Mouse (Mus musculus): ENCODE results near the gene Ndufa3. TPM values are rescaled to one million over a fixed set of nuclear protein-coding genes. Genes with fewer than 3 reads are reported as not detected.
"Not testable (repeated sequence)": the region's sequence is repeated elsewhere in the genome, so short reads cannot be mapped to it uniquely, and the experiment has no call there.

The Ndufa3 gene
- polyA plus RNA-seq (2012; rRNA removed) = 99.6 and 122 TPM in 2 replicates

DNA sequence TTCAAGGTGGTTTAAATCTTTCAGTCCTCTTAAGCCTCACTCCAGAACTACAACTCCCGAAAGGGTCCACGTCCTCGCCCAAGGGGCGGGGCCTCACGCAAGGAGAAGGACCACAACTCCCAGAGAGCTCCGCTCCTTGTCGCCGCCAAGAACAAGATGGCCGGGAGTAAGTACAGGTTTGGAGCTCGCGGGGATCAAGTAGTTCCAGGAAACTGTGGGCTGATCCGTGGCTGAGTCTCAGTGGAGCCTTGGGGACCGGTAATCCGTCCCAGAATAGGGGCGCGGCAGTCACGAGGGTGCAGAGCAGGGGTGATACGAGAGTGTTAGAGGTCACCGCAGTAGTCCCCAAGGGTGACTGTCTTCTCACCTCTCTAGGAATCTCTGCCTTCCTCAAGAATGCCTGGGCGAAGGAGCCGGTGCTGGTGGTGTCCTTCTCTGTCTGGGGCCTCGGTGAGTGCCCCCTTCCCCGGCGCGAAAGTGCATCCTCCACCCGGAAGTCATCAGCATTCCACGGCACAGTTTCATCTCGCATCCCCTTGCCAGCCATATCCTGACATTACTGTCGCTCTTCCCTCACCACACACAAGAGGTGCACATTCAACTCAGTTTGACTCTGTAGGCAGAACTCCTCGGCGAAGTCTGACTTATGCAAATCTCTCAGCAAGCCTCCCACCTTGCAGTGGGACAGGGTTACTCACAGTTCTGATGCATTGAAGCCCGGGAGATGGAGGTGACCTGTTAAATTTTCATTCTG, at the start of gene Ndufa3:
Gene Ndufa3 (plus strand): TSS at position 132 of the 754 bp plus-strand sequence.
- Histone ChIP-seq H3K36me3 (ENCODE audit: control insufficient read depth, insufficient read depth, low read length) (peaks cover 1% of the 10 kb centered on the region; the same call in 1 of the 2 replicates), H3K4me1 (ENCODE audit: control insufficient read depth, insufficient read depth, low read length) (peaks cover 6% of the 10 kb centered on the region), H3K27me3 (ENCODE audit: control insufficient read depth, insufficient read depth, low read length) (no peaks in the 10 kb centered on the region), H3K27ac (ENCODE audit: control insufficient read depth, insufficient read depth, low read depth, low read length) (peak within 1 kb of the TSS; percentile 86), H3K4me3 (ENCODE audit: control insufficient read depth, low read depth, low read length) (peak within 1 kb of the TSS; percentile 91)
- no peak for TF ChIP-seq CTCF (IDR thresholded peaks at IDR 0.05; ENCODE audit: control insufficient read depth, insufficient read depth, insufficient replicate concordance, low read depth, low read length)
- peak; percentile 74 for TF ChIP-seq POLR2A (IDR thresholded peaks at IDR 0.05; ENCODE audit: control insufficient read depth, low read depth, low read length)

DNA sequence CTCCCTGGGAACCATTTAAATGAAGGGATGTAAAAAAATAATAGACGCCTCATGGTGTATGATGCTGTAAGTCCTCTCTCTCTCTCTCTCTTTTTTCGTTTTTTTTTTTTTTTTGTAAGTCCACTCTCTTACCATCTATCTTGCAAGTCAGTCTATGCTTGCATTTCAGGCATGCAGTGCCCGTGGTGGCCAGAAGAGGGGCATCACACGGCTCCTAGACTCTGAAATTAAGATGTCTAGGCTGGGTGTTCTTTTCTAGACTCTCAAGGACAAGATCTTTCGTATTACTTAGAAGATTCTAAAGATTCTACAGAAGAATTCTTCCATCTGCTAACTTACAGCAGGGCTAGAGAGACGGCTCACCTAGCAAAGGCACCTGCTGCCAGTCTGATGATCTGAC, 47.4 kb upstream of the Ndufa3 start:
- Histone ChIP-seq H3K36me3 (ENCODE audit: control insufficient read depth, insufficient read depth, low read length) (no peaks in the 10 kb centered on the region), H3K27ac (ENCODE audit: control insufficient read depth, insufficient read depth, low read depth, low read length) (no peak overlapping the region), H3K4me1 (ENCODE audit: control insufficient read depth, insufficient read depth, low read length) (no peaks in the 10 kb centered on the region; the same call in 1 of the 2 replicates), H3K27me3 (ENCODE audit: control insufficient read depth, insufficient read depth, low read length) (no peaks in the 10 kb centered on the region), H3K4me3 (ENCODE audit: control insufficient read depth, low read depth, low read length) (no peak overlapping the region)
- TF ChIP-seq POLR2A (IDR thresholded peaks at IDR 0.05; ENCODE audit: control insufficient read depth, low read depth, low read length) = no peak
- TF ChIP-seq CTCF (IDR thresholded peaks at IDR 0.05; ENCODE audit: control insufficient read depth, insufficient read depth, insufficient replicate concordance, low read depth, low read length) = no peak

DNA sequence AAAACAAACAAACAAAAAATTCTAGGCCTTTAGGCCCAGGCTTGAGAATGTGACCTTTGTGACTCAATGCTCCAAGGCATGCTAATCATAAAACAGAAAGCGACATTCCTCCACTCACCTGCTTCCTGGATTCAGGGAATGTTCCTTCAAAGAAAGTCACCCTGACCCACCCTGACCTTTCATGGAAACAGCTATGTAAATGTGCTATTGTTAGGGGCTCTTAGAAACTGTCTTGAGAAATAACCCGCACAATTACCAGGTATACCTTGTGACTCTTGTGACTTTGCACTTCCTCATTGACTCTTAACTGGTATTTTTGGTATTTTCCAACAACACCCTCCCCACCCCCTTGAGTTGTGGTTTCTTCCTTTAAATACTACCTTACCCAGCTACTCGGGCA, 46.6 kb upstream of the Ndufa3 start:
- H3K4me1 ChIP-seq (ENCODE audit: control insufficient read depth, insufficient read depth, low read length); H3K36me3 ChIP-seq (ENCODE audit: control insufficient read depth, insufficient read depth, low read length); H3K4me3 ChIP-seq (ENCODE audit: control insufficient read depth, low read depth, low read length); H3K27ac ChIP-seq (ENCODE audit: control insufficient read depth, insufficient read depth, low read depth, low read length); H3K27me3 ChIP-seq (ENCODE audit: control insufficient read depth, insufficient read depth, low read length): not testable (repeated sequence)

DNA sequence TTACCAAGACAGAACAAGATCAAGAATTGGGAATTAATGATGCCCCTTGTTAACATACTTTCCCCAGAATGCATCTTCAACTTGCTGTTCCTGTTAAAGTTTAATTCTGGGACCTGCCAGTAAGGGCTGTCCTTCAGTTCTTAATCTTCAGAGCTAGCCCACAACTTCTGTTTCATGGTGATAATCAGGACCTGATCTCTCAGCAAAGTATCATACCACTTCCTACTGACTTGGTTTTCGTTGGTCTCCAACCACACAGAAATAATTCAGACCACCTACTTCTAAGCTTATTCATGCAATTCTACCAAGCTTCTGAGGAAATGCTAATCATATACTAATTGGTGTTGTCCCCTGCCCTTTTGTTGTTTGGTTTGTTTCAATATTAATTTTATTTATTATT, 45.3 kb upstream of the Ndufa3 start:
- no peak overlapping the region for H3K27ac ChIP-seq (ENCODE audit: control insufficient read depth, insufficient read depth, low read depth, low read length)
- H3K36me3 ChIP-seq (ENCODE audit: control insufficient read depth, insufficient read depth, low read length) = no peaks in the 10 kb centered on the region
- no peaks in the 10 kb centered on the region; the same call in 1 of the 2 replicates for H3K4me1 ChIP-seq (ENCODE audit: control insufficient read depth, insufficient read depth, low read length)
- no peak for TF ChIP-seq POLR2A (IDR thresholded peaks at IDR 0.05; ENCODE audit: control insufficient read depth, low read depth, low read length)
- no peak for TF ChIP-seq CTCF (IDR thresholded peaks at IDR 0.05; ENCODE audit: control insufficient read depth, insufficient read depth, insufficient replicate concordance, low read depth, low read length)
- no peaks in the 10 kb centered on the region for H3K27me3 ChIP-seq (ENCODE audit: control insufficient read depth, insufficient read depth, low read length)
- no peak overlapping the region for H3K4me3 ChIP-seq (ENCODE audit: control insufficient read depth, low read depth, low read length)

DNA sequence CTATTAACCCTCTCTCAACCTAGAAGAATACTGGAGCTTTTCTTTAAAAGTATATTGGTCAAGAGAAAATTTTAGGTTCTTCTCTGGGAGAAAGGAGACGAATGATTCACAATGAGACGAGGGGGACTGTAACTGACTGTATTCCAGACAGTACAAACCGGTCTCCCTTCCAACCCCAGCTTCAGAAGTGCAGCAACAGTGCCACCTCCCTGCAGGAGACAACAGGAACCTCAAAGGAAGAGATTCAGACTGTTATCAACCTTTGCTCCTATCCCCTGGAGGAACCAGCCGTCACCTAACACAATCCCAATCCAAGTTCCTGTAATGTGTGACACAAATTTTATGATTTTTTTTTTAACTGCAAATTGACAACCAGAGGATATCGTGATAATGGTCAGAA, 43.0 kb upstream of the Ndufa3 start:
- no peak for TF ChIP-seq POLR2A (IDR thresholded peaks at IDR 0.05; ENCODE audit: control insufficient read depth, low read depth, low read length)
- Histone ChIP-seq H3K36me3 (ENCODE audit: control insufficient read depth, insufficient read depth, low read length) (no peaks in the 10 kb centered on the region), H3K27ac (ENCODE audit: control insufficient read depth, insufficient read depth, low read depth, low read length) (no peak overlapping the region), H3K4me1 (ENCODE audit: control insufficient read depth, insufficient read depth, low read length) (no peaks in the 10 kb centered on the region; the same call in 1 of the 2 replicates), H3K27me3 (ENCODE audit: control insufficient read depth, insufficient read depth, low read length) (no peaks in the 10 kb centered on the region), H3K4me3 (ENCODE audit: control insufficient read depth, low read depth, low read length) (no peak overlapping the region)

DNA sequence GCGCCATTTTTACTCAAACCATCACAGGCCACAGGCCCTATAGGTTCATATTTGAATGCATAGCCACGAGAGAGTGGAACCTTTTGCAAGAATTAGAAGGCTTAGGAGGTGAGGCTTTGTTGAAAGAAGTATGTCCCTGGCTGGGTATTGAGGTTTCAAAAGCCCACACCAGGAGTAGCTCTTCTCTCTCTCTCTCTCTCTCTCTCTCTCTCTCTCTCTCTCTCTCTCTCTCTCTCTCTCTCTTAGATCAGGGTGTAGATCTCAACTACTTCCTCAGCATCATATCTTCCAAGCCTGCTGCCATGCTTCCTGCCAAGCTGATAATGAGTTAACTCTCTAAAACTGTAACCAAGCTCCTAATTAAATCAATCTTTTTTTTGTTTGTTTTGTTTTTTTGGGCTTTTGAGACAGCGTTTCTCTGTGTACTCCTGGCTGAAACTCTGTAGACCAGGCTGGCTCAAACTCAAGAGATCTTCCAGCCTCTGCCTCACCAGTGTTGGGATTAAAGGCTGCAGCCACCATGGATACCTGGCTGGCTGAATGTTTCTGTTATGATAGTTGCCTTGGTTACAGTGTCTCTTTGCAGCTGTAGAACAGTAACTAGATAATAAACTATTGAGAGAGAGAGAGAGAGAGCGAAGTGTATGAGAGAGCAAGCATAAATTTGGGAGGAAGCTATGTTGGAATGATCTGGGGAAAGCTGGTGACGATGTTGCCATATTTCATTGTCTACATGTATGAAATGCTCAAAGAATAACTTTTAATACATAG, 40.6 kb upstream of the Ndufa3 start:
- Histone ChIP-seq H3K27ac (ENCODE audit: control insufficient read depth, insufficient read depth, low read depth, low read length) (no peak overlapping the region), H3K27me3 (ENCODE audit: control insufficient read depth, insufficient read depth, low read length) (no peaks in the 10 kb centered on the region), H3K36me3 (ENCODE audit: control insufficient read depth, insufficient read depth, low read length) (no peaks in the 10 kb centered on the region), H3K4me1 (ENCODE audit: control insufficient read depth, insufficient read depth, low read length) (no peaks in the 10 kb centered on the region; the same call in 1 of the 2 replicates), H3K4me3 (ENCODE audit: control insufficient read depth, low read depth, low read length) (no peak overlapping the region)
- TF ChIP-seq POLR2A (IDR thresholded peaks at IDR 0.05; ENCODE audit: control insufficient read depth, low read depth, low read length) (no peak), CTCF (IDR thresholded peaks at IDR 0.05; ENCODE audit: control insufficient read depth, insufficient read depth, insufficient replicate concordance, low read depth, low read length) (no peak)

DNA sequence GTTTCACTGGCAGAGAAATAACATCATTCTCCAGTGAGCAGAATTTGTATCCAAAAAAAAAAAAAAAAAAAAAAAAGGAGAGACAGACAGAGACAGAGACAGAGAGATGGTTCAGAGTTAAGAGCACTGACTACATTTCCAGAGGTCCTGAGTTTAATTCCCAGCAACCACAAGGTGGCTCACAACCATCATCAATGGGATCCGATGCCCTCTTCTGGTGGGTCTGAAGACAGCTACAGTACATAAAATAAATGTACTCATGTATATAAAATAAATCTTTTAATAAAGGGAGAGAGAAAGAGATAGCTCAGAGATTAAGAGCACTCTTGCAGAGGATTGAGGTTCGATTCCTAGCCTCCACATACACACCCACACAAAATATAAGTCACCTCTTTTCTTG, 39.0 kb upstream of the Ndufa3 start:
- H3K4me3 ChIP-seq (ENCODE audit: control insufficient read depth, low read depth, low read length) = no peak overlapping the region
- TF ChIP-seq CTCF (IDR thresholded peaks at IDR 0.05; ENCODE audit: control insufficient read depth, insufficient read depth, insufficient replicate concordance, low read depth, low read length) (no peak), POLR2A (IDR thresholded peaks at IDR 0.05; ENCODE audit: control insufficient read depth, low read depth, low read length) (no peak)
- no peaks in the 10 kb centered on the region for H3K27me3 ChIP-seq (ENCODE audit: control insufficient read depth, insufficient read depth, low read length)

More for the DNA sequence above, 39.0 kb upstream of the Ndufa3 start:
- Histone ChIP-seq H3K4me1 (ENCODE audit: control insufficient read depth, insufficient read depth, low read length) (no peaks in the 10 kb centered on the region), H3K36me3 (ENCODE audit: control insufficient read depth, insufficient read depth, low read length) (no peaks in the 10 kb centered on the region), H3K27ac (ENCODE audit: control insufficient read depth, insufficient read depth, low read depth, low read length) (no peak overlapping the region)

Data from testis, adult 2 months (tissue).